Mouse (Mus musculus): ENCODE results near the gene Slc16a9. TPM values are rescaled to one million over a fixed set of nuclear protein-coding genes. Genes with fewer than 3 reads are reported as not detected.

Gene Slc16a9
- 0.12 TPM for polyA plus RNA-seq (2017; shearing (Covaris generic))

GRCm38 (mm10) chr10:70244921-70245558 is at the start of gene Slc16a9:
Gene Slc16a9 (plus strand): TSS chr10:70245100.

GRCm38 (mm10) chr10:70204505-70205399 is 40.1 kb upstream of the Slc16a9 start, which contains the start of gene Mrln:
Gene Mrln (plus strand): TSS chr10:70204664.

Other genes starting within 250 kb of the Slc16a9 start
- gene Ccdc6, start 148.0 kb upstream of the Slc16a9 start, polyA plus RNA-seq (2017; shearing (Covaris generic)) = 14.4 TPM
- gene Mrln, start 40.4 kb upstream of the Slc16a9 start, polyA plus RNA-seq (2017; shearing (Covaris generic)) = not detected
- not detected for gene Fam13c, start 195.4 kb downstream of the Slc16a9 start, polyA plus RNA-seq (2017; shearing (Covaris generic))